Mouse (Mus musculus): ENCODE results near the gene Rnaseh2a.

DNA sequence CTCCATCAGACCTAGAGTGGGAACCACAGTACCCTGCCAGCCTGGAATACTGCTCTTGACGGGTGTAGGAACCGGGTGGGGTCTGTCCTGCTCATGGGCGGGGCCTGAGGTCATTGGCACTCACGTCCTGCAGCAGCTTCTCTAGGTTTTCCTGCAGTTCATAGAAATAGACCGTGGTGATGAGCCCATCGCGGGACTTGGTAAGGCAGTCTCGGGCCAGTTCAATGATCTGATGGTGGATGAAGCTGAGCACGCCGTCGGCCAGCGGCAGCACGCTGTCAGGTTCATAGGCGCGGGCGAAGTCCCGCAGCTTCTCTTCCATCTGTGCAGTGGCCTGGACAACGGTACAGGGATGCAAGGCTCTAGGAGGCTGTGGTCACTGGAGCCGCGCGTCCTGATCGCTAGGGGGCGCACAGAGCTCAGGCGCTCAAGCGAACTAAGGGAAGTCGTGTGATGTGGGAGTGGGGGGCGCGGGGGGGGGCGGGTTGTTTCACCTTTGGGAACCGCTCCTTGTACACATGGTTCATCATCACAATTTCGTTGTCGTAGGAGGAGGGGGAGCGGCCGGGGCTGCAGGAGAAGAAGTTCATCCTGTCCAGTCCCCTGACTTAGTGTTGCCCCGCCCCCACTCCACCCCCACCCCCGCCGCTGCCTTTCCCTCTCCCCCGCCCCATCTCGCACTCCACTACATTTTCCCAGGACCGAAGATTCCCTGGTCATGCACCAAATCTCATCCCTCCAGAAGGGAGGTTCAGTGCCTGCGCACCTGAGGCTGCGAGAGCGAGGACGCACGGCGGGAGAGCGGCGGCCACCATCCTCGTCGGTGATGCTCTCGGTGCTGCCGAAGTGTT lies 40.9 kb downstream of the Rnaseh2a start:
- peak; percentile 83; the same call in 1 of the 2 replicates for TF ChIP-seq CTCF (IDR thresholded peaks at IDR 0.05; ENCODE audit: insufficient read depth, low read depth, low read length)
- TF ChIP-seq POLR2A (IDR thresholded peaks at IDR 0.05; ENCODE audit: insufficient read depth, low read depth, low read length) = no peak
